Mouse (Mus musculus) neutrophil, adult 59 days (primary cell): ENCODE measurements around the gene Ccdc69. TPM values are rescaled to one million over a fixed set of nuclear protein-coding genes. Genes with fewer than 3 reads are reported as not detected.

Experiments
- total RNA-seq, 2 experiments: library from RNA; stranded (reverse); gene quantifications; 1 replicate in 1 of 2; 2 replicates in 1 of 2; pipeline ENCODE4 v1.2.4; 2023

The Ccdc69 gene
- total RNA-seq = 1 to 10 TPM; 6.8 to 9.9 TPM

GRCm38 (mm10) chr11:55077331-55078231, at the start of gene Ccdc69:
Ccdc69 (minus strand) TSS chr11:55078131.

DNA sequence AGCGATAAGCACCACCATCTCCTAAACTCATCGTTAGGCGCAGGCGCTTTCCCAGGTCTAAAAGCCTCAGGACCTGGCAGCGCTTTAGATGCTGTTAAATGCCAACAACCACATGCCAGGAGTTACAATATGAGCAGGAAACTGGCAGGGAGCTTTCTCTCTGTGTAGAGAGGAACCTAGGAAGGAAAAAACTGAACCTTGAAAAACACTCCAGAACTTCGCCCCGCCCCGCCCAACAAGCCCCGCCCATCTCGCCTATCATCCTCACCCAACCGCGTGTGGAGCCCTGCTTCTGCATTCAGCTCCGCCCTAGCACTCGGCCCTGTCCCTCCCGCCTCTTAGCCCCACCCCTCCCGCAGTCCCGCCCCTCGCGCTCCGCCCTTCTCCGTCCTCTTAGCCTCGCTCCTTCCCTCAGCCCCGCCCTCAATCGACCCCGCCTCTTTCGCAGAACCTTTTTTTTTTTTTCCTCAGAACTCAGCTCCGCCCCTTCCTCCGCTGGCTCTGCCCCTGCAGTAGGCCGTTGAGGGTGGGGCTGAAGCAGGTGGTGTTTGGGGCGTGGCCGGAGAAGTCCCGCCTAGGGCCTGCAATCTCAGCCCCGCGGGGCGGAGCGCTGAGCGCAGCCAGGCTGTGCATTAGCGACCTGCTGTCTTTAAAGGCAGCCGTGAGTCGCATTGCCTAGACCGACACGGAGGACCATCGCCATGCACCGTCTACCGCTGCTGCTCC, 19.7 kb upstream of the Ccdc69 start, which contains the start of gene Gm2a:
Gm2a (plus strand) TSS at position 653 of the 726 bp plus-strand sequence.

GRCm38 (mm10) chr11:55033040-55033660, 44.8 kb downstream of the Ccdc69 start, which contains the start of gene Anxa6:
Anxa6 (minus strand) TSS chr11:55033445.

Other genes starting within 250 kb of the Ccdc69 start
- 1 to 10 TPM; 1.9 to 8.5 TPM for gene Lyrm7, start 217.2 kb downstream of the Ccdc69 start, total RNA-seq
- 100 to 1,000 TPM; 102 to 131 TPM for gene Hint1, start 211.7 kb downstream of the Ccdc69 start, total RNA-seq
- 1 to 10 TPM; 9.2 to 9.6 TPM for gene Gpx3, start 175.7 kb downstream of the Ccdc69 start, total RNA-seq
- gene Tnip1, start 115.2 kb downstream of the Ccdc69 start, total RNA-seq = 10 to 100 TPM; 70.8 to 72.4 TPM
- gene Anxa6, start 44.7 kb downstream of the Ccdc69 start, total RNA-seq = 100 to 1,000 TPM; 104 to 111 TPM
- 100 to 1,000 TPM in 1 of 2 experiments, 10 to 100 TPM in 1; 99.4 to 129 TPM for gene Gm2a, start 20.0 kb upstream of the Ccdc69 start, total RNA-seq
- gene Slc36a3, start 73.6 kb upstream of the Ccdc69 start, total RNA-seq = under 1 TPM in 1 of 2 experiments, not detected in 1; 0.33 TPM
- gene Slc36a2, start 106.9 kb upstream of the Ccdc69 start, total RNA-seq = 1 to 10 TPM; 2.3 to 4.0 TPM
- gene Slc36a1, start 126.2 kb upstream of the Ccdc69 start, total RNA-seq = 10 to 100 TPM; 32.1 to 35.4 TPM